Mouse (Mus musculus): Measurements from ENCODE around the gene Pltp. TPM values are rescaled to one million over a fixed set of nuclear protein-coding genes. Genes with fewer than 3 reads are reported as not detected.

Gene Pltp
- total RNA-seq, 1 experiment = 56.1 TPM

DNA sequence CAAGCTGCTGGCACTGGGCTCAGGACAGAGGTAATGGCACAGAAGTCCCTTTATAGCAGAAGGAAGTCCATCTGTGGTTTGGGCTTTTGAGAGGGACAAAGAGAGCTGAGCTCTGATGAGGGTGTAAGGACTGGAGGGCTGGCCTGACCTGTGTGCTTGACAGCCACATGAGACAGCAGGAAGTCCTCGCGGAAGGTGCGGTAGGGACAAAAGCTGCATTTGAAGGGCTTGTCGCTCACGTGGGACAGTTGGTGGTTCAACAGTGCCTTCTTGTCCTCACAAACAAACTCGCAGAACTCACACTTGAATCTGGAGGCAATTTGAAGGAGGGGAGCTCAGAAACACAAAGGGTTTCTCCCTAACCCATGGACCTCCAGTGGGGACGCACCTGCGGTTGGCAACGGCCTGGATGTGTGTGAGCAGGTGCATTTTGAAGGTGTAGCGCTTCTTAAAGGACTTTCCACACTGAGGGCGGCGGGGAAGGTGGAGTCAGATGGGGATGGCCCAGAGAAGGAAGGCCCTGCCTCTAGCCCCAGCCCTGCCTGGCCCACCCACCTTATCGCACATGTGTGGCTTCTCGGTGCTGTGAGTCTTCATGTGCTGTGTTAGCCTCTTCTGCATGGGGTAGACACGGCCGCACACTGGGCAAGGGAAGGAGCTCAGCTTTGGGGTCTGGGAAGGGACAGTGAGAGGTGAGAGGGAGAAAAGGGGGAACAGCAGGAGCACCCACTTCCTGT lies 42.4 kb upstream of the Pltp start:
- Histone ChIP-seq H3K9ac (ENCODE audit: insufficient read depth, low read depth, low read length, poor library complexity, severe bottlenecking) (no peak overlapping the region), H3K4me1 (ENCODE audit: control insufficient read depth in 2 of 2, insufficient read depth in 2 of 2, low read length in 2 of 2, poor library complexity in 1 of 2) (no peaks in the 10 kb centered on the region), H3K4me3 (ENCODE audit: insufficient read depth in 1 of 2, low read depth in 1 of 2, low read length in 2 of 2, poor library complexity in 1 of 2, severe bottlenecking in 1 of 2) (no peak overlapping the region), H3K9me3 (ENCODE audit: control insufficient read depth, insufficient read depth, low read depth, low read length) (no peaks in the 10 kb centered on the region), H3K36me3 (ENCODE audit: control insufficient read depth, insufficient read depth, low read length, poor library complexity, severe bottlenecking) (peaks cover 73% of the 10 kb centered on the region), H3K27ac (ENCODE audit: insufficient read depth, low read depth, low read length, poor library complexity, severe bottlenecking) (no peak overlapping the region)
- DNase-seq (ENCODE audit: low read depth, low spot score) = no peak
- in situ Hi-C loops (cut with MboI; ENCODE audit: low sequenced_read_pairs in 2 of 2, unreplicated experiment in 2 of 2) = no loop called here
- TF ChIP-seq ZC3H11A (IDR thresholded peaks at IDR 0.05; ENCODE audit: borderline replicate concordance, low read depth, low read length) (no peak), CHD2 (IDR thresholded peaks at IDR 0.05; ENCODE audit: low read depth, low read length) (no peak), ZNF384 (IDR thresholded peaks at IDR 0.05; ENCODE audit: low read depth, low read length) (no peak), HCFC1 (IDR thresholded peaks at IDR 0.05; ENCODE audit: borderline replicate concordance, insufficient read depth, low read length) (no peak), MAFK (IDR thresholded peaks at IDR 0.05; ENCODE audit: insufficient read depth, low read depth, low read length) (no peak)

DNA sequence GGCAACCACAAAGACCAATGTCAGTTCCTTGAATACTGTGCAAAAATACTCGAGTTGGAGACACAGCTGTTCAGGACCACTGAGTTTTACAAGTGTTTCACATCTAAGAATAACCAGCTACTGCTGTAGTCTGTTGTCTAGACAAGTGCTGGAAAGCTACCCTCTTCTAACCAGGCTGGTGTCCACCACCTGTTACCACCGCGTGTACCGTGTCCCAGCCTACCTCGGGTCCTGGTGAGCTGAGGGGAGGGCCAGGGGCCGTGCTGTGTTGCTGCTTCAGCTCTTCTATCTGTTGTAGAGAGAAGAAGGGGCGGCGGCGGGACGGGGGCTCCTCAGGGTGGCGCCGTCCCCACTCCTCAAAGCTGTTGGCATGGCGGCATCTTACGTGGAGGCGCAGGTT lies 41.5 kb upstream of the Pltp start:
- Histone ChIP-seq H3K27ac (ENCODE audit: insufficient read depth, low read depth, low read length, poor library complexity, severe bottlenecking) (no peak overlapping the region), H3K9ac (ENCODE audit: insufficient read depth, low read depth, low read length, poor library complexity, severe bottlenecking) (no peak overlapping the region), H3K36me3 (ENCODE audit: control insufficient read depth, insufficient read depth, low read length, poor library complexity, severe bottlenecking) (peaks cover 71% of the 10 kb centered on the region), H3K4me1 (ENCODE audit: control insufficient read depth in 2 of 2, insufficient read depth in 2 of 2, low read length in 2 of 2, poor library complexity in 1 of 2) (no peaks in the 10 kb centered on the region), H3K9me3 (ENCODE audit: control insufficient read depth, insufficient read depth, low read depth, low read length) (no peaks in the 10 kb centered on the region), H3K4me3 (ENCODE audit: insufficient read depth in 1 of 2, low read depth in 1 of 2, low read length in 2 of 2, poor library complexity in 1 of 2, severe bottlenecking in 1 of 2) (no peak overlapping the region)
- TF ChIP-seq HCFC1 (IDR thresholded peaks at IDR 0.05; ENCODE audit: borderline replicate concordance, insufficient read depth, low read length) = no peak
- no peak for TF ChIP-seq MAFK (IDR thresholded peaks at IDR 0.05; ENCODE audit: insufficient read depth, low read depth, low read length)
- no peak for TF ChIP-seq ZNF384 (IDR thresholded peaks at IDR 0.05; ENCODE audit: low read depth, low read length)
- TF ChIP-seq CHD2 (IDR thresholded peaks at IDR 0.05; ENCODE audit: low read depth, low read length) = no peak
- TF ChIP-seq ZC3H11A (IDR thresholded peaks at IDR 0.05; ENCODE audit: borderline replicate concordance, low read depth, low read length) = no peak
- no peak for DNase-seq (ENCODE audit: low read depth, low spot score)
- in situ Hi-C loops (cut with MboI; ENCODE audit: low sequenced_read_pairs in 2 of 2, unreplicated experiment in 2 of 2) = no loop called here

DNA sequence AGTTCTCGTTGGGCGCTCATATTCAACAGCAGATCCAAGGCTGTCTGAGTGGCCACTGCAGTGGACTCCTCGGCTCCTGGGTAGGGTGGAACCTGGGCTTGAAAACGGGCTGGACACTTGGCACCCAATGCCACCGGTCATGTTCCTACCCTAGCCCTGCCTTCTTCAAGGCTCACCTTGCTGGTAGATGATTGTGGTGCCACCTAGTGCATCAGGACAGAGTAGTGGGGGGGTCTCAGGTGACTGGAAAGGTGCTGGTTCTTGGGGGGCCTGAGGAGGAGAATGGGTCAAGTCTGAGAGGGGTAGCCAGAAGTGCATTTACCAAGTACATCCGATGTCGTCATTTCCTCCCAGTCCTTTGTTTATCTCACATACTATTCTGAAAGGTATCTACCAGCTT lies 40.5 kb upstream of the Pltp start:
- Histone ChIP-seq H3K9me3 (ENCODE audit: control insufficient read depth, insufficient read depth, low read depth, low read length) (no peaks in the 10 kb centered on the region), H3K4me1 (ENCODE audit: control insufficient read depth in 2 of 2, insufficient read depth in 2 of 2, low read length in 2 of 2, poor library complexity in 1 of 2) (no peaks in the 10 kb centered on the region), H3K27ac (ENCODE audit: insufficient read depth, low read depth, low read length, poor library complexity, severe bottlenecking) (no peak overlapping the region), H3K4me3 (ENCODE audit: insufficient read depth in 1 of 2, low read depth in 1 of 2, low read length in 2 of 2, poor library complexity in 1 of 2, severe bottlenecking in 1 of 2) (no peak overlapping the region), H3K36me3 (ENCODE audit: control insufficient read depth, insufficient read depth, low read length, poor library complexity, severe bottlenecking) (peaks cover 76% of the 10 kb centered on the region), H3K9ac (ENCODE audit: insufficient read depth, low read depth, low read length, poor library complexity, severe bottlenecking) (no peak overlapping the region)
- DNase-seq (ENCODE audit: low read depth, low spot score) = no peak
- TF ChIP-seq HCFC1 (IDR thresholded peaks at IDR 0.05; ENCODE audit: borderline replicate concordance, insufficient read depth, low read length) = no peak
- no peak for TF ChIP-seq ZNF384 (IDR thresholded peaks at IDR 0.05; ENCODE audit: low read depth, low read length)
- TF ChIP-seq MAFK (IDR thresholded peaks at IDR 0.05; ENCODE audit: insufficient read depth, low read depth, low read length) = no peak
- no peak for TF ChIP-seq ZC3H11A (IDR thresholded peaks at IDR 0.05; ENCODE audit: borderline replicate concordance, low read depth, low read length)
- TF ChIP-seq CHD2 (IDR thresholded peaks at IDR 0.05; ENCODE audit: low read depth, low read length) = no peak
- in situ Hi-C loops (cut with MboI; ENCODE audit: low sequenced_read_pairs in 2 of 2, unreplicated experiment in 2 of 2) = no loop called here

DNA sequence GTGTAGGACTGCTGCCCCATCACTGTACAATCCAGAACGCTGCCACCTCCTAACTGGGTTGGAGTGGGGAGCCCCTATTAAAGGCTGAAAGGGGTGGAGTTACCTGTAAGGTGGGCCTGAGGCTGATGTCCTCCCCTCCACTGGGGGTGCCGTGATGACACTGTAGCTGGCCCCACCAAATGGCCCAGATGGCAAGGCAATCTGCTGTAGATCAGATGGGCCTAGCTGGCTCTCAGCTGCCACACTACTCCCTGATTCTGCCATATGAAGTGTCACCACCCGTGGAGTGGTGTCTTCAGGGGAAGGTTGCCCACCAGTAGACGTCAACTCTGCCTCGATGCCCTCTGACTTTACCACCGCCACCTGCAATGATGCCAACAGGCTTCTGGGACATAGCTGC lies 38.4 kb upstream of the Pltp start:
- H3K27ac ChIP-seq (ENCODE audit: insufficient read depth, low read depth, low read length, poor library complexity, severe bottlenecking) = no peak overlapping the region
- H3K36me3 ChIP-seq (ENCODE audit: control insufficient read depth, insufficient read depth, low read length, poor library complexity, severe bottlenecking) = peaks cover 80% of the 10 kb centered on the region

More for the DNA sequence above, 38.4 kb upstream of the Pltp start:
- Histone ChIP-seq H3K4me1 (ENCODE audit: control insufficient read depth in 2 of 2, insufficient read depth in 2 of 2, low read length in 2 of 2, poor library complexity in 1 of 2) (no peaks in the 10 kb centered on the region), H3K9ac (ENCODE audit: insufficient read depth, low read depth, low read length, poor library complexity, severe bottlenecking) (no peak overlapping the region), H3K9me3 (ENCODE audit: control insufficient read depth, insufficient read depth, low read depth, low read length) (no peaks in the 10 kb centered on the region), H3K4me3 (ENCODE audit: insufficient read depth in 1 of 2, low read depth in 1 of 2, low read length in 2 of 2, poor library complexity in 1 of 2, severe bottlenecking in 1 of 2) (no peak overlapping the region)
- in situ Hi-C loops (cut with MboI; ENCODE audit: low sequenced_read_pairs in 2 of 2, unreplicated experiment in 2 of 2) = no loop called here
- DNase-seq (ENCODE audit: low read depth, low spot score) = no peak
- TF ChIP-seq MAFK (IDR thresholded peaks at IDR 0.05; ENCODE audit: insufficient read depth, low read depth, low read length) (no peak), ZC3H11A (IDR thresholded peaks at IDR 0.05; ENCODE audit: borderline replicate concordance, low read depth, low read length) (no peak), CHD2 (IDR thresholded peaks at IDR 0.05; ENCODE audit: low read depth, low read length) (no peak), HCFC1 (IDR thresholded peaks at IDR 0.05; ENCODE audit: borderline replicate concordance, insufficient read depth, low read length) (no peak), ZNF384 (IDR thresholded peaks at IDR 0.05; ENCODE audit: low read depth, low read length) (no peak)
